Mouse (Mus musculus) 416B (cell line): ENCODE data around the gene Prame.
"Not testable (repeated sequence)": the region's sequence is repeated elsewhere in the genome, so short reads cannot be mapped to it uniquely, and the experiment has no call there.

ENCODE experiments used
- DNase-seq: peaks from one replicate; pipeline ENCODE4 v3.0.0; 2011; ENCODE audit warnings: low read depth

The Prame gene

DNA sequence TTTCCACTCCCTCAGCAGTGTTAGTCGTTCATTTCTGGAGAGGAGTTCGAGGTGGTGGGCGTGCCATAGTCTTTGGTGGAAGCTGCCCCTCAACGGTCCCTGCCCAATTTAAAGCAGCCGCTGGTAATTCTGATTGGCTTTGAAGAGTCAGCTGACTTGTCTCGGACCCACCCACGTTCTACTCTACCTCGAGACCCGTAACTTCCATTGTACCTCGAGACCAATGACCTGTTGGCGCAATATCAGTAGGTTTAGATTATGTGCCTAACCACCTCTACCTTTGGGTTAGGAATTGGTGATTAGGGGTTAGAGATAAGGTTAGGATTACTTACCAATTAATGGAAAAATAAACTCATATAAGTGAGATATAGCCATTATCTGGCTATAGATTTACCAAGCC, at the start of gene Prame:
Gene Prame (minus strand): TSS at position 101 of the 400 bp plus-strand sequence.
- no peak for DNase-seq

DNA sequence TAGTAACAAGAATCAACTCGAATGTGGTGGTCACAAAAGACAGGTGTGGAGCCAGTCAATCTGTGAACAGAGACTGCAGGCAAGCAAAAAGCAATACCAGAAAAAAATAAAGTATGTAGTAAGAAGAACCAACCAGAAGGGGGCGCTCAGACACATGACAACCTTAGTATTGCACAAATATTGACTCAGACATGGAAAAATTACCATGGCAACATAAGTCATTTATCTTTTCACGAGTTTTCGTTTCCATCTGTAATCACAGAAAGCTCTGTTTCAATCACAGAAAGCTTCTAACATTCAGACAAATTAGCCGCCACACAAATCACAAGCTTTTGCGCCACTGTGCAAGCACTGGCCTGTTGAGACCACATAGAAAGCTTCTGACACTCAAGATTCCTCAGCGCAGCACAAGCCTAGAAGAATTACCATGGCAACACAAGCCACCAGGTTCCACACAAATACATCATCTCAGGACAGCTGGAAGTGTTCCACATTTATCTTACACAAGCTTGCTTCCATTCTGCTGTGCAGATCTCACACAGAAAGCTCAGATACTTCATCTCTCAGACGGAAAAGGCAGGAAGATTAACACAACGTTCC, 24.8 kb upstream of the Prame start:
- peak; percentile 44 for DNase-seq

DNA sequence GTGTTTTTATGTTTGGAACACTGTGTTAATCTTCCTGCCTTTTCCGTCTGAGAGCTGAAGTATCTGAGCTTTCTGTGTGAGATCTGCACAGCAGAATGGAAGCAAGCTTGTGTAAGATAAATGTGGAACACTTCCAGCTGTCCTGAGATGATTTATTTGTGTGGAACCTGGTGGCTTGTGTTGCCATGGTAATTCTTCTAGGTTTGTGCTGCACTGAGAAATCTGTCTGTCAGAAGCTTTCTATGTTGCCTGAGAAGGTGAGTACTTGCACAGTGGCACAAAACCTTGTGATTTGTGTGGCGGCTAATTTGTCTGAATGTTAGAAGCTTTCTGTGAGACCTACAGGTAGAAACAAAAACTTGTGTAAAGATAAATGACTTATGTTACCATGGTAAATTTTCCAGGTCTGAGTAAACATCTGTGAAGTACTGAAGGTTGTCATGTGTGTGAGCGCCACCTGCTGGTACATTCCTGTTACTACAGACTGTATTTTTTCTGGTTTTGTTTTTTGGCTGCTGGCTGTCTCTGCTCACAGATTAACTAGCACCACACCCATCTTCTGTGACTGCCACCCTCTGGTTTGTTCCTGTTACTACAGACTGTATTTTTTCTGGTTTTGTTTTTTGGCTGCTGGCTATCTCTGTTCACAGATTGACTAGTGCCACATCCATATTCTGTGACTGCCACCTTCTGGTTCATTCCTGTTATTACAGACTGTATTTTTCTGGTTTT, 26.0 kb downstream of the Prame start:
- DNase-seq, result peak; percentile 61

DNA sequence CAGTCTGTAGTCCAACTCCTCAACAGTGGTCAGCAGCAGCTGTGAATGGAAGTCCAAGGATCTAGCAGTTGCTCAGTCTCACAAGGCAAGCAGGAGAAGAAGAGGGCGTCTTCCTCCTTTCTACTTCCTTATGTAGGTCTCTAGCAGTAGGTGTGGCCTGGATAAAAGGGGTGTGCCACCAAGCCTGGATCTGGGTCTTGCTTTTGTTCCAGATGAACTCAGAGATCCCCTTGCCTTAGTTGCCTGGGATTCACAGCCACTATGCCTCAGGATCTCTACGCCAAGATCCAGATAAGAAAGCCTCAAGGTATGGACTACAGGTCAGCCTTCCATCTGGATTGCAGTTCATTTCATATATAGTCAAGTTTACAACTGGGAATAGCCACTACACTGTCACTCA, 28.8 kb downstream of the Prame start, which contains the start of gene Nxf7:
Gene Nxf7 (minus strand): TSS at position 101 of the 400 bp plus-strand sequence.
- no peak for DNase-seq

DNA sequence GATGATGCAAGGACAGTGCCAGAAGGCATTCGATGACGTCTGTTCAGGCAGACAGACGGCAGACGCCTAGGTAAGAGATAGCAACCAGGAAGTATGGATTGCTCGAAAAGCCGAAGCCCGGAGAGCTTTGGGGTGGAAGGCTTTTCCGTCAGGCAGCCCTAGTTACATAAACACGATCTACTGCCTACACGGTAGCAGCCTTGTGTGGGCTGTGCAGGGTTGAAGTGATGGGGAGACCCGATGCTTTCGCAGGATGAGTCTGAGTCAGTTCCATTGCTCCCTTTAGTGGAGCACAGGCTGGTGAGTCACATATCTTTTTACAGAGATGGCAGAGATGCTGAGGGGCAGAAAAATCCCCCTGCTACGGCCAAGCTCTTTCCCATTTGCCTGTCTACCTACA, 29.4 kb downstream of the Prame start:
- DNase-seq, result no peak

DNA sequence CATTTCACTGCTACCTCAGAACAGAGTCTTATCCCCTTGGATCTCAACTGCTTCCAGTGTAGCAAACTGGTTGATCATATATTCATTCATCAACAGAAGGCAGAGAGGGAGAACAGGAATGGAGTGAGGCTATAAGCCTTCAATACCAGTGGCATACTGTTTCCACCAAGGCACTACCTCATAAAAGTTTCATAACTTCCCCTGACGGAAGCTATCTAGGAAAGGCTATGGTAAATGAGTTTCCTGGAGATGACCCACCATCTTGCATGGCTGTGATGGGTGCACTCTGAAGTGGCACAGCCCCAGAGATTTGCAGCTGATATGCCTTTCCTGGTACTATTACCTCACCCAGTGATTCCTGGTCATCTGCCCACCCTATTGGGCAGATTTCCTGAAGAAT, 51.1 kb downstream of the Prame start:
- DNase-seq, result peak; percentile 28

DNA sequence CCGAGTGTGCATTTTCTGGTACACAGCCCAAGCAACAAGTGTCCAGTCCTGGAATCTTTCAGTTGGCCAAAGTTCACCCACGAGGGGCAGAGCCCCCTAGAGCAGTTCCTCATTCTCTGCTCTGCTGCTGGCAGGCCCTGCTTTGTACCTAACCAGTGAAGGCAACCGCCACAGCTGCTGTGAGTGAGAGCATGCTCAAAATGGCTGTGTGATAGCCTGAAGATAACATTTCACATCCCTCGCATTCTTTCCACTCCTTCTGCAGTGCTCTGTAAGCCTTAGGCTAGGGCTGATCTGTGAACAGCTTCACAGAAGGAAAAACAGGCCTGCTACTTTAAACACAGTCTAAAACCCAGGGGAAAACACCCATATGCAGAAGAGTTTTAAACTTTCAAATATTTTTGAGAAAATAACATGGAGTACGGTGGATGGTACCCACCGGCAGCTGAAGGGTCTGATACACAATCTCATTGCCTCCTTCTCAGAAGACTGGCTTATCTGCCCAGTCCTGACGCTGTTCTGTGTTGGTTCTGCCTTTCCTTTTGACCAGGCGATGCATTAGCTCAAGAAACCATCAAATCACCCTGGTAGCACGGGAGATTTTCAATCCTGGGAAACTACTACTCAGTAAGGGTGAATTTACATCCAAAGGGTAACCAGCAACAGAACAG, 52.4 kb downstream of the Prame start:
- DNase-seq, result not testable (repeated sequence)

DNA sequence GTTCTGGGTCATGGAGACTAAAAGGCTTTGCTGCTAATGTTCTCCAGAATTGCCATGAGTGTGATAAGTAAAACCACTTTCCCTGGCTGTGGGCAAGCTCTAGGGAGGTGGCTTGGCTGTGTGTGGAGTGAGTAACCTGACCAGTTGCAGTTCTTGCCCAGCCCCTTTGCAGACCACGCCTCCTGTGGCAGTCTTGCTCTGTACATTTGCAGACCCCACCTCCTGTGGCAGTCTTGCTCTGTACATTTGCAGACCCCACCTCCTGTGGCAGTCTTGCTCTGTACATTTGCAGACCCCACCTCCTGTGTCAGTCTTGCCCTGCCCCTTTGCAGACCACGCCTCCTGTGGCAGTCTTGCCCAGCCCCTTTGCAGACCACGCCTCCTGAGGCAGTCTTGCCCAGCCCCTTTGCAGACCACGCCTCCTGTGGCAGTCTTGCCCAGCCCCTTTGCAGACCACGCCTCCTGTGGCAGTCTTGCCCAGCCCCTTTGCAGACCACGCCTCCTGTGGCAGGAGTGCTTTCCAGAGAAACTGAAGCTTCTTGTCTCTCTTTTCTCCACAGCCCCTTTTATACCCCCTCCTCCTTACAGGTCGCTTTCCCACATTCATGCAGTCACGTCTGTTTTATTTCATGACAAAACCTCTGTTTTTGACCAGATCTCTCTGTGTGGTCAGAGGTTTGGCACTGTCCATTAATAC, 53.1 kb downstream of the Prame start:
- DNase-seq, result peak; percentile 31

DNA sequence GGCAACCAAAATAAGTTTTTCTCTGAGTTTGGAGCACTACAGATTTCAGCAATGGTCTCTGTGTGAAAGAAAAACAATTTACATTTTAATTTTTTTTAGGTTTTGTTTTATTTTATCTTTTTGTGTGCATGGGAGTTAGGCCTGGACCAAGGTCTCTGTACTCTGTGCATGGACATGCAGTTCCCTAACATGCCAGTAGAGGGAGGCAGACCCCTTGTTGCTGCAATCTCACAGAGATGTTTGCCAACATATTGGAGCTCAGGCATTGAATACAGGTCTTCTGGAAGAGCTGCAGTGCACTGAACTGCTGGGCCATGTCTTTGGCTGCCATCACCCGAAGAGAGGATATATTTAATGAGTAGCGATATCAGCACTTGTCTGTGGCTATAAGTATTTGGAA, 58.0 kb downstream of the Prame start:
- DNase-seq, result peak; percentile 39

DNA sequence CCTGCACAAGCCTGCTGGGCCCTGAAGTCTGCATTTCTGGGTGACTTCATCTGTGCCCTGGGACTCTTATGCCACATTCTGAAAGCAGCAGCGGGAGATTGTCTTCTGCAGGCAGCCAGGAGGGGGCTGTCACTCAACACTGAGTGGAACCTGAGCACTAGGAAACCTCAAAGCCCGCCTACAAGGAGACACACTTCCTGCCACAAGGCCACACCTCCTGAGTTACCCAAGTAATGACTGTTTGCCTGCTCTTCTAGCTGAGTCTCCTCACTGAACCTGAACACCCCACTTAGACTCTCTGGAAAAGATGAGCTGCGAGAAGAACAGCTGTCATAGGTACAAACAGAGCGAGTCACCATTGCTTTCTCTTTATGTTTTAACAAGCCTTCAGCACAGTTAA, 62.6 kb downstream of the Prame start:
- DNase-seq, result peak; percentile 63
